Mouse (Mus musculus) erythroblast, embryonic 14.5 days (primary cell): Measurements from ENCODE around the gene Tprgl. TPM values are rescaled to one million over a fixed set of nuclear protein-coding genes. Genes with fewer than 3 reads are reported as not detected.

Experiments
- H3K27me3 ChIP-seq: 2 replicates; pipeline ENCODE4 v1.6.1; 2012; ENCODE audit warnings: inconsistent platforms; ENCODE audit not compliant: control insufficient read depth
- H3K36me3 ChIP-seq: 2 replicates; pipeline ENCODE4 v1.6.1; 2012; ENCODE audit warnings: mild to moderate bottlenecking, inconsistent platforms; ENCODE audit not compliant: control insufficient read depth
- H3K4me1 ChIP-seq: 2 replicates; pipeline ENCODE4 v1.6.1; 2012; ENCODE audit warnings: inconsistent platforms; ENCODE audit not compliant: control insufficient read depth
- H3K4me3 ChIP-seq: replicated peaks from 2 replicates; pipeline ENCODE3; 2012; ENCODE audit warnings: moderate library complexity, mild to moderate bottlenecking, inconsistent platforms
- H3K9me3 ChIP-seq: 2 replicates; pipeline ENCODE4 v1.6.1; 2012; ENCODE audit warnings: low read length, inconsistent platforms, mixed read lengths; ENCODE audit not compliant: control insufficient read depth
- GATA1 ChIP-seq: IDR thresholded peaks from 2 replicates; pipeline ENCODE4 v1.6.1; 2012; ENCODE audit warnings: low read length, inconsistent platforms, mixed read lengths
- TAL1 ChIP-seq: IDR thresholded peaks from 3 replicates; pipeline ENCODE4 v1.6.1; 2012; ENCODE audit warnings: low read length, inconsistent platforms, mixed read lengths
- polyA plus RNA-seq: library from polyadenylated mRNA; stranded (reverse); fragments of >175 nt; gene quantifications from 2 replicates; pipeline ENCODE4 v1.2.3, GENCODE M21; 2012

The Tprgl gene
- polyA plus RNA-seq, 1 experiment = 36.0 TPM

GRCm38 (mm10) chr4:154109850-154110243 lies 50.6 kb downstream of the Tprgl start:
- H3K4me3 ChIP-seq = no peak overlapping the region
- H3K36me3 ChIP-seq = no peaks in the 10 kb centered on the region
- peaks cover 50% of the 10 kb centered on the region for H3K27me3 ChIP-seq
- no peaks in the 10 kb centered on the region for H3K9me3 ChIP-seq
- H3K4me1 ChIP-seq = peaks cover 18% of the 10 kb centered on the region
- TF ChIP-seq TAL1 = no peak
- TF ChIP-seq GATA1 = no peak

- Histone ChIP-seq H3K9me3 (no peaks in the 10 kb centered on the region), H3K4me3 (no peak overlapping the region), H3K36me3 (no peaks in the 10 kb centered on the region), H3K27me3 (peaks cover 54% of the 10 kb centered on the region), H3K4me1 (peaks cover 18% of the 10 kb centered on the region)
- TF ChIP-seq GATA1 (no peak), TAL1 (no peak)
Observed at GRCm38 (mm10) chr4:154109216-154109849, 51.1 kb downstream of the Tprgl start.

Other genes starting within 250 kb of the Tprgl start
- 30.6 and 35.2 TPM in 2 replicates for gene A430005L14Rik, start 203.4 kb downstream of the Tprgl start, polyA plus RNA-seq
- gene Dffb, start 185.5 kb downstream of the Tprgl start, polyA plus RNA-seq = 0.75 and 2.1 TPM in 2 replicates
- gene Cep104, start 185.5 kb downstream of the Tprgl start, polyA plus RNA-seq = 1.2 and 1.3 TPM in 2 replicates
- gene Lrrc47, start 148.9 kb downstream of the Tprgl start, polyA plus RNA-seq = 10.4 and 11.2 TPM in 2 replicates
- 35.8 and 57.8 TPM in 2 replicates for gene Smim1, start 134.4 kb downstream of the Tprgl start, polyA plus RNA-seq
- not detected in 2 replicates for gene Ccdc27, start 118.0 kb downstream of the Tprgl start, polyA plus RNA-seq
- gene Trp73, start 20.5 kb downstream of the Tprgl start, polyA plus RNA-seq = 0.11 TPM in 1 of 2 replicates, not detected in the other
- 1.4 and 1.9 TPM in 2 replicates for gene Wrap73, start 18.3 kb downstream of the Tprgl start, polyA plus RNA-seq
- gene Megf6, start 10.1 kb upstream of the Tprgl start, polyA plus RNA-seq = under 0.01 TPM in 1 of 2 replicates, not detected in the other
- 0.02 TPM in 1 of 2 replicates, not detected in the other for gene Arhgef16, start 141.0 kb upstream of the Tprgl start, polyA plus RNA-seq
- not detected in 2 replicates for gene B230104I21Rik, start 175.5 kb upstream of the Tprgl start, polyA plus RNA-seq